In the genomic region with DNA sequence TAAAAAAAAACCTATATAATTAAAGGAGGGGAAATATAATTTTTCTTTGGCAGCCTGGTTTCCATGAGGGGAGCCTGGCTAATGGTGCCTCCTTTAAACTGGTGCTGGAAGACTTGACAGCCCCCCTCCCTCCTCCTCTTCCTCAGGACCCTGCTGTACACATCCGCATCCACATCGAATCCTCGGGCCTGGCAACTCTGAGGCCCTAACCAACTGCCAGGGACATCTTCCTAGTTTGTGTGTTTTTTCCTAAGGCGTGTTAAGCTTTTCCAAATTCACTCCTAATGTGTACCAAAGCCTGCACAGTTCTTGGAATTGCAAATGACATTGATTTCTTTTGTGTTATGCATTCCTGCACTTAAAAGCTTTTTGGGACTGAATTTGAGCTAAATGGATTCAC, we compare ENCODE assay signal across 24 mouse cellular contexts.
A peak's percentile ranks its signal among the peaks of the same experiment; 100 is the strongest.
DNase-seq lines count a peak whose midpoint lies in the region; ATAC-seq and TF ChIP-seq lines count a peak whose summit lies in the region.
"Had no signal": no experiment of that assay in that cellular context is flagged by ENCODE, and none has a peak within 500 bp of the region (broad histone marks: within the 10 kb centered on the region; RNA-seq: fewer than 3 reads in every experiment).

No protein-coding gene starts in this region.

- H3K4me3 ChIP-seq in liver, postnatal 0 days (ENCODE audit: low read depth, low read length), result no peak overlapping the region
- H3K4me3 ChIP-seq in embryonic facial prominence, embryonic 15.5 days (replicated peaks), result no peak overlapping the region
- no peak overlapping the region for H3K4me3 ChIP-seq in limb, embryonic 15.5 days
- H3K4me3 ChIP-seq: heart, embryonic 15.5 days; lung, embryonic 15.5 days had no signal

- DNase-seq in heart, adult 11 months, result peak; percentile 78
- no peak for DNase-seq in heart, postnatal 14 days
- no peak for DNase-seq in liver, postnatal 0 days
- DNase-seq in liver, result no peak
- DNase-seq in thymus, postnatal 25 days, result no peak
- DNase-seq in urinary bladder, postnatal 36 days (ENCODE audit: low spot score in 2 of 2), result no peak
- DNase-seq: cerebellum, adult 9-10 months; gastrocnemius, postnatal 25 days; heart, postnatal 4 days; kidney, postnatal 25 days; lung, postnatal 36 days; retina, postnatal 1 day; right cerebral cortex, postnatal 25 days; spleen, adult 18-20 months; thymus, postnatal 14 days had no signal

- TF ChIP-seq EP300 in liver, postnatal 0 days (IDR thresholded peaks at IDR 0.05; ENCODE audit: low read depth), result no peak

- ATAC-seq in liver, postnatal 0 days, result no peak
- peak; percentile 68; the same call in 1 of the 2 replicates for ATAC-seq in embryonic facial prominence, embryonic 15.5 days (ENCODE audit: insufficient number of reproducible peaks, low FRiP score, low TSS enrichment, low read depth)
- peak; percentile 33; the same call in 1 of the 2 replicates for ATAC-seq in limb, embryonic 15.5 days (ENCODE audit: insufficient number of reproducible peaks, low FRiP score, low TSS enrichment, low read depth)
- ATAC-seq: forebrain, embryonic 14.5 days; hindbrain, embryonic 16.5 days; intestine, postnatal 0 days; Patski had no signal

- no peak for TF ChIP-seq CTCF in liver, postnatal 0 days (IDR thresholded peaks at IDR 0.05; ENCODE audit: low read depth)

- H3K27ac ChIP-seq in liver, postnatal 0 days (ENCODE audit: low read depth), result 0 out of 2 replicates have a peak overlapping the region, but pooled peaks have one; percentile 7
- peak overlapping the region; percentile 83 for H3K27ac ChIP-seq in embryonic facial prominence, embryonic 15.5 days (replicated peaks)
- peak overlapping the region; percentile 89 for H3K27ac ChIP-seq in limb, embryonic 15.5 days
- H3K27ac ChIP-seq: heart, embryonic 15.5 days; liver, embryonic 14.5 days; lung, embryonic 15.5 days had no signal

- H3K9ac ChIP-seq in liver, postnatal 0 days (replicated peaks), result no peak overlapping the region
- H3K9ac ChIP-seq in embryonic facial prominence, embryonic 15.5 days, result no peak overlapping the region
- H3K9ac ChIP-seq in limb, embryonic 15.5 days, result no peak overlapping the region
- H3K9ac ChIP-seq: heart, embryonic 15.5 days; liver, embryonic 14.5 days; lung, embryonic 15.5 days had no signal

- intact Hi-C loops in heart, postnatal 14 days (cut with DNase I), result loop anchor here (5.0 kb wide), 1 partner anchor 293 kb away; no protein-coding TSS in a partner anchor

- 63% methylated on average over 4 of the region's 4 CpGs for WGBS in liver, postnatal 0 days (ENCODE audit: insufficient replicate concordance)
- 47% methylated on average over 4 of the region's 4 CpGs for WGBS in embryonic facial prominence, embryonic 15.5 days
- 56% methylated on average over 4 of the region's 4 CpGs for WGBS in limb, embryonic 15.5 days

- no peaks in the 10 kb centered on the region for H3K9me3 ChIP-seq in liver, postnatal 0 days (ENCODE audit: low read length)
- no peaks in the 10 kb centered on the region for H3K9me3 ChIP-seq in embryonic facial prominence, embryonic 15.5 days (replicated peaks)
- no peaks in the 10 kb centered on the region for H3K9me3 ChIP-seq in limb, embryonic 15.5 days
- H3K9me3 ChIP-seq: heart, embryonic 15.5 days; lung, embryonic 15.5 days had no signal

- H3K4me2 ChIP-seq in liver, postnatal 0 days (ENCODE audit: low read depth, low read length), result no peak overlapping the region
- no peak overlapping the region for H3K4me2 ChIP-seq in embryonic facial prominence, embryonic 15.5 days (replicated peaks)
- no peak overlapping the region for H3K4me2 ChIP-seq in limb, embryonic 15.5 days
- H3K4me2 ChIP-seq: heart, embryonic 15.5 days; lung, embryonic 15.5 days had no signal

- H3K36me3 ChIP-seq in liver, postnatal 0 days (replicated peaks; ENCODE audit: insufficient read depth, low read length), result no peaks in the 10 kb centered on the region
- H3K36me3 ChIP-seq in embryonic facial prominence, embryonic 15.5 days, result no peaks in the 10 kb centered on the region
- H3K36me3 ChIP-seq in limb, embryonic 15.5 days, result no peaks in the 10 kb centered on the region
- H3K36me3 ChIP-seq: heart, embryonic 15.5 days; lung, embryonic 15.5 days had no signal

- H3K27me3 ChIP-seq in liver, postnatal 0 days (ENCODE audit: insufficient read depth, low read length), result no peaks in the 10 kb centered on the region
- no peaks in the 10 kb centered on the region for H3K27me3 ChIP-seq in embryonic facial prominence, embryonic 15.5 days
- H3K27me3 ChIP-seq in limb, embryonic 15.5 days, result no peaks in the 10 kb centered on the region
- H3K27me3 ChIP-seq: heart, embryonic 15.5 days; lung, embryonic 15.5 days; Patski had no signal

- peaks cover 16% of the 10 kb centered on the region for H3K4me1 ChIP-seq in liver, postnatal 0 days (ENCODE audit: insufficient read depth)
- peaks cover 23% of the 10 kb centered on the region for H3K4me1 ChIP-seq in embryonic facial prominence, embryonic 15.5 days
- peaks cover 44% of the 10 kb centered on the region for H3K4me1 ChIP-seq in limb, embryonic 15.5 days

Comparison
In these comparisons a context has a peak if more than half of its experiments do, and no peak if none do; other contexts are left out.
1. H3K27ac ChIP-seq: peak in every context shown above with its lines; median percentile 89 in limb, embryonic 15.5 days; 83 in embryonic facial prominence, embryonic 15.5 days; 7 in liver, postnatal 0 days.